Mouse (Mus musculus): ENCODE measurements around the gene Opn3. TPM values are rescaled to one million over a fixed set of nuclear protein-coding genes. Genes with fewer than 3 reads are reported as not detected.

The Opn3 gene
- 2.0 and 2.5 TPM in 2 replicates for polyA plus RNA-seq (2021; fragmentation: Nextera tagmentation)
- long read RNA-seq, experiment 1, transcript Opn3-201 (4 exons, 1,913 nt) = major isoform, 6 of 6 reads
- long read RNA-seq, experiment 1, partial matches to known transcripts = 0 of 6 reads
- long read RNA-seq, experiment 1, other reads (novel, unspliced or antisense) = 0 of 6 reads
- long read RNA-seq, experiment 2, transcript Opn3-201 (4 exons, 1,913 nt) = major isoform, 17 of 17 reads
- long read RNA-seq, experiment 2, partial matches to known transcripts = 0 of 17 reads
- long read RNA-seq, experiment 2, other reads (novel, unspliced or antisense) = 0 of 17 reads

GRCm38 (mm10) chr1:175692246-175692996, at the start of gene Opn3, which contains the start of gene Chml:
Gene Opn3 (minus strand): TSS chr1:175692776.
Gene Chml (minus strand): TSS chr1:175692901.

GRCm38 (mm10) chr1:175698293-175698692, 5.7 kb upstream of the Opn3 start, which contains the start of gene Wdr64:
Gene Wdr64 (plus strand): TSS chr1:175698593.

GRCm38 (mm10) chr1:175625257-175625879, 67.2 kb downstream of the Opn3 start, which contains the start of gene Fh1:
Gene Fh1 (minus strand): TSS chr1:175625635.

GRCm38 (mm10) chr1:175619814-175620431, 72.7 kb downstream of the Opn3 start, which contains the start of gene Kmo:
Gene Kmo (plus strand): TSS chr1:175620381.

Other genes starting within 250 kb of the Opn3 start
- gene Rgs7, start 200.3 kb downstream of the Opn3 start, polyA plus RNA-seq (2021; fragmentation: Nextera tagmentation) = 29.6 and 34.0 TPM in 2 replicates
- gene Kmo, start 72.4 kb downstream of the Opn3 start, polyA plus RNA-seq (2021; fragmentation: Nextera tagmentation) = not detected in 2 replicates
- gene Fh1, start 67.1 kb downstream of the Opn3 start, polyA plus RNA-seq (2021; fragmentation: Nextera tagmentation) = 136 and 147 TPM in 2 replicates
- gene Chml, start 125 bp upstream of the Opn3 start, polyA plus RNA-seq (2021; fragmentation: Nextera tagmentation) = 0.69 and 0.75 TPM in 2 replicates
- not detected in 2 replicates for gene Wdr64, start 5.8 kb upstream of the Opn3 start, polyA plus RNA-seq (2021; fragmentation: Nextera tagmentation)
- gene Exo1, start 187.8 kb upstream of the Opn3 start, polyA plus RNA-seq (2021; fragmentation: Nextera tagmentation) = 0.29 and 0.35 TPM in 2 replicates
- not detected in 2 replicates for gene Gm38100, start 227.6 kb upstream of the Opn3 start, polyA plus RNA-seq (2021; fragmentation: Nextera tagmentation)

Data from layer of hippocampus, adult 6 months (tissue).